Mouse (Mus musculus) MEL (cell line): ENCODE results near the gene Srebf2.

ENCODE experiments used
- BHLHE40 ChIP-seq: IDR thresholded peaks from 2 replicates; pipeline ENCODE4 v1.6.1; 2012; ENCODE audit warnings: low read depth, mild to moderate bottlenecking, inconsistent platforms, low read length, improper control_type of control experiment, borderline replicate concordance
- CHD2 ChIP-seq: IDR thresholded peaks from 2 replicates; pipeline ENCODE4 v1.6.1; 2011; ENCODE audit warnings: low read length, improper control_type of control experiment
- CTCF ChIP-seq, 3 experiments: IDR thresholded peaks in 2 of 3; conservative IDR thresholded peaks in 1 of 3; 2 replicates each; pipeline ENCODE4 v1.5.1; 2011 to 2012; ENCODE audit warnings: low read length in 3 of 3, low read depth in 2 of 3, mild to moderate bottlenecking in 2 of 3, improper control_type of control experiment in 1 of 3, inconsistent platforms in 1 of 3, mixed read lengths in 1 of 3, moderate library complexity in 1 of 3; ENCODE audit not compliant: control insufficient read depth in 1 of 3, insufficient read depth in 1 of 3, poor library complexity in 1 of 3, severe bottlenecking in 1 of 3
- E2F4 ChIP-seq: IDR thresholded peaks from 2 replicates; pipeline ENCODE4 v1.6.1; 2011; ENCODE audit warnings: low read depth, low read length, improper control_type of control experiment, borderline replicate concordance
- ELF1 ChIP-seq: IDR thresholded peaks from 2 replicates; pipeline ENCODE4 v1.6.1; 2014; ENCODE audit warnings: low read depth, mild to moderate bottlenecking, inconsistent platforms, low read length, improper control_type of control experiment, moderate library complexity
- EP300 ChIP-seq, 2 experiments: IDR thresholded peaks; 2 replicates each; pipeline ENCODE4 v1.6.1; 2011; ENCODE audit warnings: improper control_type of control experiment in 2 of 2, low read length in 2 of 2, low read depth in 1 of 2, mild to moderate bottlenecking in 1 of 2
- GATA1 ChIP-seq: IDR thresholded peaks from 2 replicates; pipeline ENCODE4 v1.6.1; 2011; ENCODE audit warnings: low read depth, low read length, improper control_type of control experiment
- MAX ChIP-seq: IDR thresholded peaks from 2 replicates; pipeline ENCODE4 v1.6.1; 2011; ENCODE audit warnings: low read length, improper control_type of control experiment
- POLR2A ChIP-seq, 2 experiments: IDR thresholded peaks; 2 replicates each; pipeline ENCODE4 v1.6.1; 2011 to 2012; ENCODE audit warnings: low read length in 2 of 2, mild to moderate bottlenecking in 2 of 2, control low read depth in 1 of 2, improper control_type of control experiment in 1 of 2, low read depth in 1 of 2, moderate library complexity in 1 of 2; ENCODE audit not compliant: control insufficient read depth in 1 of 2, insufficient read depth in 1 of 2, poor library complexity in 1 of 2
- RAD21 ChIP-seq: IDR thresholded peaks from 2 replicates; pipeline ENCODE4 v1.6.1; 2011; ENCODE audit warnings: mild to moderate bottlenecking, low read depth, low read length, improper control_type of control experiment
- TCF12 ChIP-seq: IDR thresholded peaks from 2 replicates; pipeline ENCODE4 v1.6.1; 2014; ENCODE audit warnings: low read depth, mild to moderate bottlenecking, inconsistent platforms, low read length, improper control_type of control experiment, moderate library complexity
- UBTF ChIP-seq: IDR thresholded peaks from 2 replicates; pipeline ENCODE4 v1.6.1; 2012; ENCODE audit warnings: low read depth, mild to moderate bottlenecking, inconsistent platforms, low read length, improper control_type of control experiment, moderate library complexity, borderline replicate concordance; ENCODE audit not compliant: insufficient read depth

DNA sequence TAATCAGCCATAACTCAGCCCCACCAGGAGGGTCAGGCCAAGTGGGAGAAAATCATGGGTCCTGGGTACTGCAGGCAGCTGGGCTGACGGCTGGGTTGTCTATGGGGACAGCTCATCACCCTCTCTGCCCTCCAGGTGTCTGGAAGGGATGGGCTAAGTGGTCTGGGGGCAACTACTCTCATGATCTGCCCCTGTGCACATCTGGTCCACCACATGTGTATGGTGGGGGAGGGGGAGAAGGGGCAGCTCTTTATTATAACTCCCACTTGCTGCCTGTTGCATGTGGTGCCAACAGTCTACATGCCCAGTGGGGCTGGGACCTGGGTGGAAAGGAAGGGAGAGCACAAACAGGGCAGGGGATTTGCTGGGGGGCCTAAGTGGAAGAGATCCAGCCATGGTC, 63.8 kb downstream of the Srebf2 start:
- TF ChIP-seq GATA1 (no peak), CTCF (IDR thresholded peaks at IDR 0.05 in 2 of 3, conservative IDR thresholded peaks at IDR 0.05 in 1 of 3; ENCODE audit: control insufficient read depth in 1 of 3, insufficient read depth in 1 of 3, low read depth in 2 of 3, low read length in 3 of 3, poor library complexity in 1 of 3, severe bottlenecking in 1 of 3) (no peak), POLR2A (IDR thresholded peaks at IDR 0.05; ENCODE audit: control insufficient read depth in 1 of 2, insufficient read depth in 1 of 2, low read depth in 1 of 2, low read length in 2 of 2, poor library complexity in 1 of 2) (no peak), UBTF (no peak), BHLHE40 (no peak), RAD21 (no peak), MAX (no peak), EP300 (IDR thresholded peaks at IDR 0.05; ENCODE audit: low read depth in 1 of 2, low read length in 2 of 2) (no peak), ELF1 (no peak), TCF12 (no peak), CHD2 (no peak), E2F4 (no peak)
